Mouse (Mus musculus): ENCODE data around the gene Gpat3. TPM values are rescaled to one million over a fixed set of nuclear protein-coding genes. Genes with fewer than 3 reads are reported as not detected.

Gene Gpat3
- polyA plus RNA-seq, 1 experiment, result 1.1 TPM

- Histone ChIP-seq H3K36me3 (ENCODE audit: control insufficient read depth, insufficient read depth) (no peaks in the 10 kb centered on the region), H3K79me2 (ENCODE audit: control insufficient read depth, insufficient read depth) (no peaks in the 10 kb centered on the region), H3K27me3 (ENCODE audit: control insufficient read depth, insufficient read depth, insufficient read length) (no peaks in the 10 kb centered on the region), H3K79me3 (ENCODE audit: low read depth) (no peaks in the 10 kb centered on the region), H3K4me3 (ENCODE audit: insufficient read depth, poor library complexity, severe bottlenecking) (no peak overlapping the region), H3ac (ENCODE audit: control insufficient read depth, insufficient read length, low read depth) (no peak overlapping the region)
- TF ChIP-seq CEBPB (IDR thresholded peaks at IDR 0.05; ENCODE audit: low read depth) (no peak), MYOG (IDR thresholded peaks at IDR 0.05; ENCODE audit: control insufficient read depth, extremely low read depth, insufficient read length) (no peak), USF1 (IDR thresholded peaks at IDR 0.05; ENCODE audit: low read depth) (no peak), MYOD1 (IDR thresholded peaks at IDR 0.05; ENCODE audit: control insufficient read depth, insufficient read length, low read depth) (no peak)
These were observed 11.7 kb upstream of the Gpat3 start for GRCm38 (mm10) chr5:100833841-100834240.

DNA sequence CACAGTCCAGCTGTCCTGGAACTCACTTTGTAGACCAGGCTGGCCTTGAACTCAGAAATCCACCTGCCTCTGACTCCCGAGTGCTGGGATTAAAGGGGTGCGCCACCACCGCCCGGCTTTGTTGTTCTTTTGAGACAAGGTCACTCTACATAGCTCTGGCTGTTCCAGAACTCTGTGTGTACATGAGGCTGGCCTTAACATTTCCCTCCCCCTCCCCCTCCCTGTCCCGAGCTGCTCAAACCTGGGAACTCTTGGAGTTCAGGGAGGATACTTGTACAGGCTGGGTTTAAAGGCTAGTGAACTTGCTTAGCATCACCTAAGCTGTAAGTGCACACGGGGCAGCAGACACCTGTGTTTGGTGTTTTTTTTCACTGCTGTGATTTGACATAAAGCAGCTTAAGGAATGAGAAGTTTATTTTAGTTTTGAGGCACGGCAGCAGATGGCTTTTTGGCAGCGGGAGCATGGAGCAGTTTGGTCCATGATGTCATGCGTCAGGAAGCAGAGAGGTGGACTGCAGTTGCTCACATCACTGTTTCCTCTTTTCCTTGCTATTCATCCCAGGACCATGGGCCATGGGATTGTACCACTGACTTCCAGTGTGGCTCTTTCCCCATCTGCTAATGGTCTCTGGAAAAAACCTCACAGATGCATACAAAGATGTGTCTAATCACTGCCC lies 9.5 kb upstream of the Gpat3 start:
- TF ChIP-seq USF1 (IDR thresholded peaks at IDR 0.05; ENCODE audit: low read depth), result no peak
- no peak for TF ChIP-seq MYOD1 (IDR thresholded peaks at IDR 0.05; ENCODE audit: control insufficient read depth, insufficient read length, low read depth)
- no peak for TF ChIP-seq CTCF (IDR thresholded peaks at IDR 0.05; ENCODE audit: control insufficient read depth, insufficient read depth, insufficient read length)
- TF ChIP-seq CEBPB (IDR thresholded peaks at IDR 0.05; ENCODE audit: low read depth), result no peak
- TF ChIP-seq MAX (IDR thresholded peaks at IDR 0.05), result no peak
- no peak for TF ChIP-seq MYOG (IDR thresholded peaks at IDR 0.05; ENCODE audit: control insufficient read depth, extremely low read depth, insufficient read length)
- TF ChIP-seq FOSL1 (IDR thresholded peaks at IDR 0.05; ENCODE audit: insufficient read depth, low read length, poor library complexity, severe bottlenecking), result no peak
- H3K79me3 ChIP-seq (ENCODE audit: low read depth), result no peaks in the 10 kb centered on the region
- H3K4me3 ChIP-seq (ENCODE audit: insufficient read depth, poor library complexity, severe bottlenecking), result no peak overlapping the region
- H3K27me3 ChIP-seq (ENCODE audit: control insufficient read depth, insufficient read depth, insufficient read length), result no peaks in the 10 kb centered on the region
- H3K79me2 ChIP-seq (ENCODE audit: control insufficient read depth, insufficient read depth), result no peaks in the 10 kb centered on the region
- no peaks in the 10 kb centered on the region for H3K36me3 ChIP-seq (ENCODE audit: control insufficient read depth, insufficient read depth)
- H3ac ChIP-seq (ENCODE audit: control insufficient read depth, insufficient read length, low read depth), result no peak overlapping the region

- no peaks in the 10 kb centered on the region for H3K36me3 ChIP-seq (ENCODE audit: control insufficient read depth, insufficient read depth)
- H3K27me3 ChIP-seq (ENCODE audit: control insufficient read depth, insufficient read depth, insufficient read length), result no peaks in the 10 kb centered on the region
- no peak overlapping the region for H3K4me3 ChIP-seq (ENCODE audit: insufficient read depth, poor library complexity, severe bottlenecking)
- H3K79me2 ChIP-seq (ENCODE audit: control insufficient read depth, insufficient read depth), result no peaks in the 10 kb centered on the region
- no peak overlapping the region for H3ac ChIP-seq (ENCODE audit: control insufficient read depth, insufficient read length, low read depth)
- TF ChIP-seq MYOD1 (IDR thresholded peaks at IDR 0.05; ENCODE audit: control insufficient read depth, insufficient read length, low read depth) (no peak), USF1 (IDR thresholded peaks at IDR 0.05; ENCODE audit: low read depth) (no peak), FOSL1 (IDR thresholded peaks at IDR 0.05; ENCODE audit: insufficient read depth, low read length, poor library complexity, severe bottlenecking) (no peak), MAX (IDR thresholded peaks at IDR 0.05) (no peak), MYOG (IDR thresholded peaks at IDR 0.05; ENCODE audit: control insufficient read depth, extremely low read depth, insufficient read length) (no peak), CTCF (IDR thresholded peaks at IDR 0.05; ENCODE audit: control insufficient read depth, insufficient read depth, insufficient read length) (no peak), CEBPB (IDR thresholded peaks at IDR 0.05; ENCODE audit: low read depth) (no peak)
- H3K79me3 ChIP-seq (ENCODE audit: low read depth), result no peaks in the 10 kb centered on the region
These were observed 7.6 kb upstream of the Gpat3 start for GRCm38 (mm10) chr5:100837907-100838306.

DNA sequence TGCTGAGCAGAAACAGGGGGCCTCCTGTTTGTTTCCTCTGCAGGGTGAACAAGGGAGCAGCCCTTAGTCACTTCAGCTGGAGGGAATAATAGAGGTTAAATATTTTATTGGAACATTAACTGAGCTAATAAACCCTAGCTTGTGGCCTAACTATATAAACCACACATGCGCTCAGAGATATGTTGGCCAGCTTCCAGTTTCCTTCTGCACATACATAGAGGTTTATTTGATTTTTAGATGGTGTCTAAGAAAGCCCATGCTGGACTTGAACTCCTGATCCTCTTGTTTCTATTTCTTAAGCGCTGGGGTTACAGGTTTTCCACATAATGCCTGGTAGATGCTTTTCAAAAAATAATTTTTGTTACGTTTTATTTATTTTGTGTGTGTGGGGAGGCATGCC lies 1.0 kb upstream of the Gpat3 start:
- no peak for TF ChIP-seq MYOG (IDR thresholded peaks at IDR 0.05; ENCODE audit: control insufficient read depth, extremely low read depth, insufficient read length)
- no peak for TF ChIP-seq MYOD1 (IDR thresholded peaks at IDR 0.05; ENCODE audit: control insufficient read depth, insufficient read length, low read depth)
- TF ChIP-seq MAX (IDR thresholded peaks at IDR 0.05), result no peak
- no peak for TF ChIP-seq USF1 (IDR thresholded peaks at IDR 0.05; ENCODE audit: low read depth)
- TF ChIP-seq CTCF (IDR thresholded peaks at IDR 0.05; ENCODE audit: control insufficient read depth, insufficient read depth, insufficient read length), result no peak
- no peak for TF ChIP-seq FOSL1 (IDR thresholded peaks at IDR 0.05; ENCODE audit: insufficient read depth, low read length, poor library complexity, severe bottlenecking)
- no peak for TF ChIP-seq CEBPB (IDR thresholded peaks at IDR 0.05; ENCODE audit: low read depth)

GRCm38 (mm10) chr5:100845848-100846598 lies 510 bp downstream of the Gpat3 start:
- TF ChIP-seq FOSL1 (IDR thresholded peaks at IDR 0.05; ENCODE audit: insufficient read depth, low read length, poor library complexity, severe bottlenecking), result no peak
- peak; percentile 87 for TF ChIP-seq CEBPB (IDR thresholded peaks at IDR 0.05; ENCODE audit: low read depth)
- peak; percentile 18 for TF ChIP-seq MAX (IDR thresholded peaks at IDR 0.05)
- TF ChIP-seq USF1 (IDR thresholded peaks at IDR 0.05; ENCODE audit: low read depth), result no peak
- no peak for TF ChIP-seq MYOD1 (IDR thresholded peaks at IDR 0.05; ENCODE audit: control insufficient read depth, insufficient read length, low read depth)
- no peaks in the 10 kb centered on the region for H3K27me3 ChIP-seq (ENCODE audit: control insufficient read depth, insufficient read depth, insufficient read length)
- no peaks in the 10 kb centered on the region for H3K36me3 ChIP-seq (ENCODE audit: control insufficient read depth, insufficient read depth)
- H3K79me2 ChIP-seq (ENCODE audit: control insufficient read depth, insufficient read depth), result no peaks in the 10 kb centered on the region
- H3K79me3 ChIP-seq (ENCODE audit: low read depth), result no peaks in the 10 kb centered on the region
- peak overlapping the region; percentile 42 for H3K4me3 ChIP-seq (ENCODE audit: insufficient read depth, poor library complexity, severe bottlenecking)
- H3ac ChIP-seq (ENCODE audit: control insufficient read depth, insufficient read length, low read depth), result peak overlapping the region; percentile 74

More for the DNA sequence above, 1.0 kb upstream of the Gpat3 start:
- no peaks in the 10 kb centered on the region for H3K36me3 ChIP-seq (ENCODE audit: control insufficient read depth, insufficient read depth)
- H3K4me3 ChIP-seq (ENCODE audit: insufficient read depth, poor library complexity, severe bottlenecking), result no peak overlapping the region
- H3K27me3 ChIP-seq (ENCODE audit: control insufficient read depth, insufficient read depth, insufficient read length), result no peaks in the 10 kb centered on the region
- H3K79me3 ChIP-seq (ENCODE audit: low read depth), result no peaks in the 10 kb centered on the region
- no peak overlapping the region for H3ac ChIP-seq (ENCODE audit: control insufficient read depth, insufficient read length, low read depth)
- no peaks in the 10 kb centered on the region for H3K79me2 ChIP-seq (ENCODE audit: control insufficient read depth, insufficient read depth)

All from C2C12 (cell line).